Mouse (Mus musculus) macrophage (primary cell): ENCODE data around the gene Kctd11. TPM values are rescaled to one million over a fixed set of nuclear protein-coding genes. Genes with fewer than 3 reads are reported as not detected.
A peak's percentile ranks its signal among the peaks of the same experiment; 100 is the strongest.
"Not testable (repeated sequence)": the region's sequence is repeated elsewhere in the genome, so short reads cannot be mapped to it uniquely, and the experiment has no call there.

Source experiments
- H3K27ac ChIP-seq: fragments of 350-480 bp; formaldehyde crosslinking; 2 replicates; pipeline ENCODE4 v1.9.0; 2021
- H3K36me3 ChIP-seq: fragments of 350-480 bp; formaldehyde crosslinking; 2 replicates; pipeline ENCODE4 v1.9.0; 2021; ENCODE audit errors: inconsistent target
- H3K4me3 ChIP-seq: fragments of 350-480 bp; formaldehyde crosslinking; 2 replicates; pipeline ENCODE4 v1.9.0; 2021; ENCODE audit errors: inconsistent target
- H3K79me2 ChIP-seq: fragments of 350-480 bp; formaldehyde crosslinking; 2 replicates; pipeline ENCODE4 v1.9.0; 2021; ENCODE audit errors: inconsistent target
- WGBS: methylation state at CpG from one replicate; pipeline ENCODE4 v1.1.7; 2026; ENCODE audit warnings: inconsistent platforms; ENCODE audit not compliant: missing documents; 5-methylcytosine and 5-hydroxymethylcytosine counted together
- polyA plus RNA-seq: library from polyadenylated mRNA; stranded (reverse); fragments of 250-400 nt; gene quantifications from 3 replicates; pipeline ENCODE4 v1.2.4, GENCODE M21; 2018; ENCODE audit warnings: inconsistent platforms

The Kctd11 gene
- polyA plus RNA-seq, 1 experiment from 2014 or later, result 5.6 TPM

GRCm38 (mm10) chr11:69916652-69917378, 35.6 kb upstream of the Kctd11 start:
- not testable (repeated sequence) for H3K27ac ChIP-seq, H3K4me3 ChIP-seq
- WGBS, result 72% methylated on average over 3 of the region's 7 CpGs
- Histone ChIP-seq H3K79me2 (peaks cover 61% of the 10 kb centered on the region), H3K36me3 (peaks cover 40% of the 10 kb centered on the region)

- H3K79me2 ChIP-seq, result peaks cover 61% of the 10 kb centered on the region
- WGBS, result 78% methylated on average over 5 of the region's 5 CpGs
- H3K36me3 ChIP-seq, result peaks cover 48% of the 10 kb centered on the region
- H3K27ac ChIP-seq, result no peak overlapping the region
- no peak overlapping the region for H3K4me3 ChIP-seq
These were observed 34.7 kb upstream of the Kctd11 start for GRCm38 (mm10) chr11:69915667-69916627.

GRCm38 (mm10) chr11:69914917-69915430, 33.8 kb upstream of the Kctd11 start:
- WGBS, result 64% methylated on average over 9 of the region's 9 CpGs
- Histone ChIP-seq H3K4me3 (peak overlapping the region; percentile 51), H3K27ac (no peak overlapping the region), H3K79me2 (peaks cover 57% of the 10 kb centered on the region), H3K36me3 (peaks cover 57% of the 10 kb centered on the region)

GRCm38 (mm10) chr11:69914372-69914764, 33.2 kb upstream of the Kctd11 start:
- Histone ChIP-seq H3K27ac (peak overlapping the region; percentile 17; the same call in 1 of the 2 replicates), H3K4me3 (peak overlapping the region; percentile 51), H3K79me2 (peaks cover 52% of the 10 kb centered on the region), H3K36me3 (peaks cover 63% of the 10 kb centered on the region)
- WGBS, result 4% methylated on average over 17 of the region's 17 CpGs

GRCm38 (mm10) chr11:69913554-69914371, 32.6 kb upstream of the Kctd11 start, which contains the start of gene Gps2:
Gene Gps2, plus strand, starts transcription at chr11:69913888.
- Histone ChIP-seq H3K36me3 (peaks cover 68% of the 10 kb centered on the region), H3K27ac (peak within 1 kb of the TSS; percentile 45), H3K4me3 (peak within 1 kb of the TSS; percentile 54), H3K79me2 (peaks cover 46% of the 10 kb centered on the region)
- under 1% methylated on average over 49 of the region's 61 CpGs for WGBS

GRCm38 (mm10) chr11:69912716-69913530, 31.7 kb upstream of the Kctd11 start:
- 85% methylated on average over 15 of the region's 15 CpGs for WGBS
- peaks cover 68% of the 10 kb centered on the region for H3K36me3 ChIP-seq
- H3K27ac ChIP-seq, result peak overlapping the region; percentile 45
- peaks cover 38% of the 10 kb centered on the region for H3K79me2 ChIP-seq
- H3K4me3 ChIP-seq, result peak overlapping the region; percentile 54

GRCm38 (mm10) chr11:69911701-69912100, 30.5 kb upstream of the Kctd11 start:
- no peak overlapping the region for H3K27ac ChIP-seq
- WGBS, result 96% methylated on average over 6 of the region's 6 CpGs
- peaks cover 26% of the 10 kb centered on the region for H3K79me2 ChIP-seq
- no peak overlapping the region for H3K4me3 ChIP-seq
- H3K36me3 ChIP-seq, result peaks cover 70% of the 10 kb centered on the region

- no peak overlapping the region for H3K4me3 ChIP-seq
- WGBS, result 94% methylated on average over 17 of the region's 17 CpGs
- peaks cover 70% of the 10 kb centered on the region for H3K36me3 ChIP-seq
- peaks cover 18% of the 10 kb centered on the region for H3K79me2 ChIP-seq
- no peak overlapping the region for H3K27ac ChIP-seq
These were observed 29.8 kb upstream of the Kctd11 start for GRCm38 (mm10) chr11:69910781-69911560.

- peaks cover 72% of the 10 kb centered on the region for H3K36me3 ChIP-seq
- peaks cover 10% of the 10 kb centered on the region for H3K79me2 ChIP-seq
- no peak overlapping the region for H3K27ac ChIP-seq
- no peak overlapping the region for H3K4me3 ChIP-seq
- WGBS, result 89% methylated on average over 8 of the region's 8 CpGs
These were observed 29.0 kb upstream of the Kctd11 start for GRCm38 (mm10) chr11:69910177-69910576.

GRCm38 (mm10) chr11:69909174-69909573, 28.0 kb upstream of the Kctd11 start:
- no peak overlapping the region for H3K4me3 ChIP-seq
- 97% methylated on average over 5 of the region's 5 CpGs for WGBS
- H3K27ac ChIP-seq, result no peak overlapping the region
- H3K79me2 ChIP-seq, result peaks cover under 1% of the 10 kb centered on the region; the same call in 1 of the 2 replicates
- H3K36me3 ChIP-seq, result peaks cover 82% of the 10 kb centered on the region

- peaks cover 87% of the 10 kb centered on the region for H3K36me3 ChIP-seq
- no peak overlapping the region for H3K27ac ChIP-seq
- no peaks in the 10 kb centered on the region for H3K79me2 ChIP-seq
- H3K4me3 ChIP-seq, result no peak overlapping the region
- 94% methylated on average over 11 of the region's 11 CpGs for WGBS
These were observed 27.4 kb upstream of the Kctd11 start for GRCm38 (mm10) chr11:69908645-69909044.

GRCm38 (mm10) chr11:69904311-69904710, 23.1 kb upstream of the Kctd11 start:
- Histone ChIP-seq H3K4me3 (no peak overlapping the region), H3K36me3 (peaks cover 57% of the 10 kb centered on the region), H3K27ac (no peak overlapping the region), H3K79me2 (no peaks in the 10 kb centered on the region; the same call in 1 of the 2 replicates)
- 92% methylated on average over 9 of the region's 9 CpGs for WGBS
